Mouse (Mus musculus): ENCODE measurements around the gene Inha.

- TF ChIP-seq GATA1 (IDR thresholded peaks at IDR 0.05; ENCODE audit: low read length), result no peak
- no peak for TF ChIP-seq TAL1 (IDR thresholded peaks at IDR 0.05; ENCODE audit: low read length)
These were observed at the start of gene Inha for GRCm38 (mm10) chr1:75507006-75507405.

Measured in erythroblast, embryonic 14.5 days (primary cell).